ENCODE assay signal across 11 mouse cellular contexts in genomic region chr7:28922606-28923005, GRCm38 (mm10). TPM values are rescaled to one million over a fixed set of nuclear protein-coding genes. Genes with fewer than 3 reads are reported as not detected.
A peak's percentile ranks its signal among the peaks of the same experiment; 100 is the strongest.
DNase-seq lines count a peak whose midpoint lies in the region; ATAC-seq and TF ChIP-seq lines count a peak whose summit lies in the region.
"Had no signal": no experiment of that assay in that cellular context is flagged by ENCODE, and none has a peak within 500 bp of the region (broad histone marks: within the 10 kb centered on the region; RNA-seq: fewer than 3 reads in every experiment).

No protein-coding gene starts in this region.

- DNase-seq in heart, postnatal 4 days, result no peak
- no peak for DNase-seq in neural tube, embryonic 10.5 days (ENCODE audit: extremely low spot score, low spot score)
- no peak for DNase-seq in adrenal gland, adult 8-10 months
- DNase-seq: gastrocnemius, postnatal 10 days had no signal

- H3K9ac ChIP-seq in heart, embryonic 16.5 days (ENCODE audit: low read length), result peak overlapping the region; percentile 65
- 0 out of 2 replicates have a peak overlapping the region, but pooled peaks have one; percentile 17 for H3K9ac ChIP-seq in neural tube, embryonic 12.5 days
- H3K9ac ChIP-seq in intestine, postnatal 0 days (ENCODE audit: low read depth, low read length), result no peak overlapping the region
- H3K9ac ChIP-seq in stomach, embryonic 16.5 days (ENCODE audit: low read length), result no peak overlapping the region; the same call in 1 of the 2 replicates

- H3K9me3 ChIP-seq in heart, embryonic 16.5 days (replicated peaks; ENCODE audit: control insufficient read depth, low read length), result no peaks in the 10 kb centered on the region
- H3K9me3 ChIP-seq in neural tube, embryonic 12.5 days, result no peaks in the 10 kb centered on the region
- H3K9me3 ChIP-seq in intestine, postnatal 0 days (ENCODE audit: control insufficient read depth), result no peaks in the 10 kb centered on the region
- H3K9me3 ChIP-seq in stomach, embryonic 16.5 days (replicated peaks; ENCODE audit: control insufficient read depth, low read length), result no peaks in the 10 kb centered on the region

- H3K36me3 ChIP-seq in heart, embryonic 16.5 days (ENCODE audit: control insufficient read depth, insufficient read depth), result peaks cover 12% of the 10 kb centered on the region
- peaks cover 15% of the 10 kb centered on the region for H3K36me3 ChIP-seq in neural tube, embryonic 12.5 days
- H3K36me3 ChIP-seq in intestine, postnatal 0 days (ENCODE audit: control insufficient read depth, insufficient read depth), result peaks cover 18% of the 10 kb centered on the region
- 0 out of 2 replicates have a peak, but pooled peaks cover 5% of the 10 kb centered on the region for H3K36me3 ChIP-seq in stomach, embryonic 16.5 days (ENCODE audit: control insufficient read depth, insufficient read depth, low read length)

- TF ChIP-seq CTCF in intestine, postnatal 0 days (IDR thresholded peaks at IDR 0.05; ENCODE audit: low read depth), result no peak

- no peak overlapping the region for H3K4me2 ChIP-seq in heart, embryonic 16.5 days (ENCODE audit: low read depth, low read length)
- H3K4me2 ChIP-seq in neural tube, embryonic 12.5 days (replicated peaks), result no peak overlapping the region
- H3K4me2 ChIP-seq in intestine, postnatal 0 days (replicated peaks; ENCODE audit: low read depth), result no peak overlapping the region
- no peak overlapping the region for H3K4me2 ChIP-seq in stomach, embryonic 16.5 days (ENCODE audit: low read depth, low read length)

- no peaks in the 10 kb centered on the region for H3K27me3 ChIP-seq in heart, embryonic 16.5 days (ENCODE audit: control insufficient read depth, insufficient read depth, low read length)
- no peaks in the 10 kb centered on the region for H3K27me3 ChIP-seq in neural tube, embryonic 12.5 days (replicated peaks)
- H3K27me3 ChIP-seq in intestine, postnatal 0 days (replicated peaks; ENCODE audit: control insufficient read depth, insufficient read depth, low read length), result no peaks in the 10 kb centered on the region
- H3K27me3 ChIP-seq in stomach, embryonic 16.5 days (ENCODE audit: control insufficient read depth, insufficient read depth, low read length), result no peaks in the 10 kb centered on the region
- H3K27me3 ChIP-seq: Patski had no signal

- peak overlapping the region; percentile 99 for H3K27ac ChIP-seq in heart, embryonic 16.5 days (ENCODE audit: low read length)
- no peak overlapping the region for H3K27ac ChIP-seq in neural tube, embryonic 12.5 days
- H3K27ac ChIP-seq in intestine, postnatal 0 days (ENCODE audit: low read depth, low read length), result peak overlapping the region; percentile 65
- H3K27ac ChIP-seq in stomach, embryonic 16.5 days (ENCODE audit: low read length), result peak overlapping the region; percentile 95; the same call in 1 of the 2 replicates

- no peak overlapping the region for H3K4me3 ChIP-seq in heart, embryonic 16.5 days (ENCODE audit: low read length)
- no peak overlapping the region for H3K4me3 ChIP-seq in neural tube, embryonic 12.5 days
- H3K4me3 ChIP-seq in intestine, postnatal 0 days (ENCODE audit: low read depth, low read length), result no peak overlapping the region
- no peak overlapping the region for H3K4me3 ChIP-seq in stomach, embryonic 16.5 days (replicated peaks; ENCODE audit: low read length)

- ATAC-seq in heart, embryonic 16.5 days (replicated peaks; ENCODE audit: extremely low read depth, insufficient read depth, low FRiP score), result no peak
- ATAC-seq in neural tube, embryonic 12.5 days (ENCODE audit: low FRiP score, low read depth), result no peak
- ATAC-seq in intestine, postnatal 0 days, result no peak
- no peak for ATAC-seq in stomach, embryonic 16.5 days (ENCODE audit: insufficient read depth, low FRiP score)
- ATAC-seq in erythroid progenitor cell, adult 5-6 weeks (replicated peaks; ENCODE audit: low FRiP score, poor library complexity, severe bottlenecking), result no peak
- ATAC-seq: midbrain, embryonic 16.5 days; Patski had no signal

- peaks cover 91% of the 10 kb centered on the region for H3K4me1 ChIP-seq in heart, embryonic 16.5 days (ENCODE audit: control insufficient read depth, insufficient read depth, low read length)
- peaks cover 55% of the 10 kb centered on the region for H3K4me1 ChIP-seq in neural tube, embryonic 12.5 days
- H3K4me1 ChIP-seq in intestine, postnatal 0 days (replicated peaks; ENCODE audit: control insufficient read depth, insufficient read depth, low read length), result peaks cover 33% of the 10 kb centered on the region
- H3K4me1 ChIP-seq in stomach, embryonic 16.5 days (ENCODE audit: control insufficient read depth, insufficient read depth, low read length), result peaks cover 88% of the 10 kb centered on the region

- WGBS in heart, embryonic 16.5 days, result 51% methylated on average over 4 of the region's 4 CpGs
- 76% methylated on average over 4 of the region's 4 CpGs for WGBS in neural tube, embryonic 12.5 days
- 60% methylated on average over 4 of the region's 4 CpGs for WGBS in intestine, postnatal 0 days
- 64% methylated on average over 4 of the region's 4 CpGs for WGBS in stomach, embryonic 16.5 days

RNA-seq across cellular contexts. Expression of gene Actn4, which starts 39.5 kb away (rescaled TPM):
- polyA plus RNA-seq in heart, embryonic 16.5 days (2015; fragmentation: Nextera tagmentation; extraction: Ambion mirVana), result 260 and 301 TPM in 2 replicates
- total RNA-seq in heart, postnatal 4 days (2021), result 100 to 1,000 TPM; 224 to 231 TPM
- polyA plus RNA-seq in neural tube, embryonic 12.5 days (2016; fragmentation: Nextera tagmentation; extraction: Ambion mirVana), result 186 and 192 TPM in 2 replicates
- polyA plus RNA-seq in intestine, postnatal 0 days (2015; fragmentation: Nextera tagmentation; extraction: Ambion mirVana), result 293 and 319 TPM in 2 replicates
- 413 and 449 TPM in 2 replicates for polyA plus RNA-seq in stomach, embryonic 16.5 days (2015; fragmentation: Nextera tagmentation; extraction: Ambion mirVana)
- 170 and 189 TPM in 2 replicates for total RNA-seq in erythroid progenitor cell, adult 5-6 weeks (2015; ENCODE audit: low replicate concordance)
- 173 and 197 TPM in 2 replicates for total RNA-seq in erythroid progenitor cell, adult 5-6 weeks (2017; ENCODE audit: low replicate concordance)
- total RNA-seq in adrenal gland, adult 8-10 months (2022), result 100 to 1,000 TPM; 184 to 285 (median 233) TPM

RNA-seq across cellular contexts. Expression of gene Capn12, which starts 41.4 kb away (rescaled TPM):
- 0.41 and 0.42 TPM in 2 replicates for polyA plus RNA-seq in heart, embryonic 16.5 days (2015; fragmentation: Nextera tagmentation; extraction: Ambion mirVana)
- total RNA-seq in heart, postnatal 4 days (2021), result under 1 TPM; 0.31 to 0.83 TPM
- 0.28 and 0.57 TPM in 2 replicates for polyA plus RNA-seq in neural tube, embryonic 12.5 days (2016; fragmentation: Nextera tagmentation; extraction: Ambion mirVana)
- 0.25 and 0.37 TPM in 2 replicates for polyA plus RNA-seq in intestine, postnatal 0 days (2015; fragmentation: Nextera tagmentation; extraction: Ambion mirVana)
- polyA plus RNA-seq in stomach, embryonic 16.5 days (2015; fragmentation: Nextera tagmentation; extraction: Ambion mirVana), result 0.56 and 0.59 TPM in 2 replicates
- not detected in 2 replicates for total RNA-seq in erythroid progenitor cell, adult 5-6 weeks (2015; ENCODE audit: low replicate concordance)
- total RNA-seq in erythroid progenitor cell, adult 5-6 weeks (2017; ENCODE audit: low replicate concordance), result 1.2 TPM in 1 of 2 replicates, not detected in the other
- total RNA-seq in adrenal gland, adult 8-10 months (2022), result under 1 TPM in 3 of 4 experiments, not detected in 1; 0.12 to 0.16 (median 0.15) TPM

RNA-seq across cellular contexts. Expression of gene Lgals7, which starts 59.0 kb away (rescaled TPM):
- polyA plus RNA-seq in heart, embryonic 16.5 days (2015; fragmentation: Nextera tagmentation; extraction: Ambion mirVana), result 1.5 and 2.1 TPM in 2 replicates
- 1 to 10 TPM; 1.4 to 4.4 TPM for total RNA-seq in heart, postnatal 4 days (2021)
- 2.1 and 3.0 TPM in 2 replicates for polyA plus RNA-seq in neural tube, embryonic 12.5 days (2016; fragmentation: Nextera tagmentation; extraction: Ambion mirVana)
- 1.0 and 2.0 TPM in 2 replicates for polyA plus RNA-seq in intestine, postnatal 0 days (2015; fragmentation: Nextera tagmentation; extraction: Ambion mirVana)
- polyA plus RNA-seq in stomach, embryonic 16.5 days (2015; fragmentation: Nextera tagmentation; extraction: Ambion mirVana), result 5.8 and 9.9 TPM in 2 replicates
- not detected in 2 replicates for total RNA-seq in erythroid progenitor cell, adult 5-6 weeks (2015; ENCODE audit: low replicate concordance)
- not detected in 2 replicates for total RNA-seq in erythroid progenitor cell, adult 5-6 weeks (2017; ENCODE audit: low replicate concordance)
- 1 to 10 TPM in 1 of 4 experiments, not detected in 3; 1.2 TPM for total RNA-seq in adrenal gland, adult 8-10 months (2022)

RNA-seq across cellular contexts. Expression of gene Eif3k, which starts 59.1 kb away (rescaled TPM):
- polyA plus RNA-seq in heart, embryonic 16.5 days (2015; fragmentation: Nextera tagmentation; extraction: Ambion mirVana), result 262 and 283 TPM in 2 replicates
- total RNA-seq in heart, postnatal 4 days (2021), result 100 to 1,000 TPM; 205 to 208 TPM
- 327 and 336 TPM in 2 replicates for polyA plus RNA-seq in neural tube, embryonic 12.5 days (2016; fragmentation: Nextera tagmentation; extraction: Ambion mirVana)
- 282 and 286 TPM in 2 replicates for polyA plus RNA-seq in intestine, postnatal 0 days (2015; fragmentation: Nextera tagmentation; extraction: Ambion mirVana)
- polyA plus RNA-seq in stomach, embryonic 16.5 days (2015; fragmentation: Nextera tagmentation; extraction: Ambion mirVana), result 339 and 345 TPM in 2 replicates
- total RNA-seq in erythroid progenitor cell, adult 5-6 weeks (2015; ENCODE audit: low replicate concordance), result 83.8 and 161 TPM in 2 replicates
- total RNA-seq in erythroid progenitor cell, adult 5-6 weeks (2017; ENCODE audit: low replicate concordance), result 81.5 and 115 TPM in 2 replicates
- 100 to 1,000 TPM; 232 to 255 (median 240) TPM for total RNA-seq in adrenal gland, adult 8-10 months (2022)

RNA-seq across cellular contexts. Expression of gene Map4k1, which starts 59.2 kb away (rescaled TPM):
- polyA plus RNA-seq in heart, embryonic 16.5 days (2015; fragmentation: Nextera tagmentation; extraction: Ambion mirVana), result 6.0 and 12.2 TPM in 2 replicates
- 1 to 10 TPM; 1.6 to 2.0 TPM for total RNA-seq in heart, postnatal 4 days (2021)
- polyA plus RNA-seq in neural tube, embryonic 12.5 days (2016; fragmentation: Nextera tagmentation; extraction: Ambion mirVana), result 5.5 and 6.2 TPM in 2 replicates
- 1.5 and 1.6 TPM in 2 replicates for polyA plus RNA-seq in intestine, postnatal 0 days (2015; fragmentation: Nextera tagmentation; extraction: Ambion mirVana)
- polyA plus RNA-seq in stomach, embryonic 16.5 days (2015; fragmentation: Nextera tagmentation; extraction: Ambion mirVana), result 7.9 and 8.4 TPM in 2 replicates
- 13.0 and 23.1 TPM in 2 replicates for total RNA-seq in erythroid progenitor cell, adult 5-6 weeks (2015; ENCODE audit: low replicate concordance)
- 7.3 and 7.9 TPM in 2 replicates for total RNA-seq in erythroid progenitor cell, adult 5-6 weeks (2017; ENCODE audit: low replicate concordance)
- total RNA-seq in adrenal gland, adult 8-10 months (2022), result 1 to 10 TPM; 1.4 to 3.9 (median 1.8) TPM

Comparison
In these comparisons a context has a peak if more than half of its experiments do, and no peak if none do; other contexts are left out.
1. H3K9ac ChIP-seq: peak in heart, embryonic 16.5 days (single experiment) and neural tube, embryonic 12.5 days (single experiment); none in intestine, postnatal 0 days (single experiment) and stomach, embryonic 16.5 days (single experiment).